Mouse (Mus musculus) testis, adult 2 months (tissue): ENCODE measurements around the gene Serp2.

Experiments used
- CTCF ChIP-seq: fragments of 200-500 bp; IDR thresholded peaks from 2 replicates; pipeline ENCODE4 v1.5.1; 2012; ENCODE audit warnings: low read depth, mild to moderate bottlenecking, inconsistent platforms, low read length, moderate library complexity; ENCODE audit not compliant: control insufficient read depth, insufficient read depth, insufficient replicate concordance
- POLR2A ChIP-seq: fragments of 200-500 bp; IDR thresholded peaks from 2 replicates; pipeline ENCODE4 v1.6.1; 2012; ENCODE audit warnings: low read depth, mild to moderate bottlenecking, inconsistent platforms, low read length, moderate library complexity; ENCODE audit not compliant: control insufficient read depth

DNA sequence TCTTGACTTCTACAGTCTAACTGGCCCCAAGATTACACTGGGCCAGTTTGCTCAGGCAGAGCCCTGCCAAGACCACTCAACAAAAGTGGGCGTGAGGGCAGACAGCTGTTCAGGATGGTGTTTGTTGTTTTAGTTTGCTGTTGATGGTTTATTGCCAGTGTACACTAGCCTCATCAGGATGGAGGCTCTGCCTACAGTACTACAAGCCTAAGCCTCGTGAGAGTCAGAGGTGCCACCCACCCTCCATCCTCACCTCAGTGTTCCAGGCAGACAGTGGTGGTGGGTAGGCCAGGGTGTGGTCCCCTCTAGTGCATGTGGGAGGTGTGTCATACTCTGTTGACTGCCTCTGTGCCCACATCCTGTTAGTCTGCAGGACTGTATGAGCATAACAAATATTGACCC, 23.0 kb upstream of the Serp2 start:
- TF ChIP-seq POLR2A: no peak
- no peak for TF ChIP-seq CTCF
